ENCODE assay signal across 9 mouse cellular contexts in the genomic region with DNA sequence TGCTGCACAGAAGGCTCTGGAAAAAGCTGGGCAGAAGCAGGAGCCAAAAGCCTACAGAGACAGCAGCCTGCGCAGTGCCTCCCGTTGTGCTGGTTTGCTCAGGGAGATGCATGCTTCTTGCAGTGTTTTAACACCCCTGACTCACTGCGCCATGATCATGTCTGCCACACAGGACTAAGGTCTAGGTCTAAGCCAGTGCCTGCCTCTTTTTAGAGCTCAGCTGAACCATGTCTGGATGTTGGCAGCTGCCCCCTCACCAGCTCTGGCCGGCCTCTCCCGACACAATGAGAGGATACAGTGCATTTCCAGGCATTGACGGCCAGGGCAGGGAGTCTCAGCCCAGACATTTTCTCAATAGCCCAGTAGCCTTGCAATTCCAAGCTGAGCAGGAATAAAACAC. TPM values are rescaled to one million over a fixed set of nuclear protein-coding genes. Genes with fewer than 3 reads are reported as not detected.
A peak's percentile ranks its signal among the peaks of the same experiment; 100 is the strongest.
DNase-seq lines count a peak whose midpoint lies in the region; ATAC-seq lines count a peak whose summit lies in the region.
"Had no signal": no experiment of that assay in that cellular context is flagged by ENCODE, and none has a peak within 500 bp of the region (broad histone marks: within the 10 kb centered on the region; RNA-seq: fewer than 3 reads in every experiment).

No protein-coding gene starts in this region.

- ATAC-seq in cerebellum, adult (ENCODE audit: insufficient number of reproducible peaks, low FRiP score, low TSS enrichment) = peak; percentile 34
- ATAC-seq in kidney, embryonic 16.5 days (ENCODE audit: low FRiP score, low TSS enrichment) = no peak
- no peak for ATAC-seq in monocyte, adult 5-6 weeks (replicated peaks; ENCODE audit: insufficient number of reproducible peaks, low FRiP score, low TSS enrichment, poor library complexity, severe bottlenecking)

- no peak overlapping the region for H3K9ac ChIP-seq in kidney, embryonic 16.5 days (replicated peaks; ENCODE audit: low read length)

- no peak for DNase-seq in cerebellum, postnatal 4 days (ENCODE audit: low spot score in 2 of 2)
- DNase-seq in kidney, adult 9 months = no peak
- DNase-seq in cerebellum, postnatal 10 days = peak; percentile 31 to 34
- DNase-seq in kidney, postnatal 36 days = peak; percentile 29 to 40
- DNase-seq in gastrocnemius, postnatal 14 days = no peak

- no peaks in the 10 kb centered on the region for H3K36me3 ChIP-seq in kidney, embryonic 16.5 days (ENCODE audit: insufficient read depth, low read length)

- 57% methylated on average over 6 of the region's 6 CpGs for WGBS in kidney, embryonic 16.5 days

- peaks cover 16% of the 10 kb centered on the region for H3K4me1 ChIP-seq in kidney, embryonic 16.5 days (ENCODE audit: insufficient read depth, low read length)

- no peak overlapping the region for H3K4me2 ChIP-seq in kidney, embryonic 16.5 days (replicated peaks; ENCODE audit: low read depth, low read length)

- H3K4me3 ChIP-seq in kidney, embryonic 16.5 days (ENCODE audit: low read length) = no peak overlapping the region

- intact Hi-C loops in gastrocnemius, postnatal 14 days (cut with DNase I; ENCODE audit: low total_unique reads) = no loop called here

- H3K27me3 ChIP-seq in kidney, embryonic 16.5 days (ENCODE audit: insufficient read depth, low read length) = no peaks in the 10 kb centered on the region

- H3K27ac ChIP-seq in kidney, embryonic 16.5 days (ENCODE audit: low read length) = peak overlapping the region; percentile 20; the same call in 1 of the 2 replicates

- no peaks in the 10 kb centered on the region for H3K9me3 ChIP-seq in kidney, embryonic 16.5 days (ENCODE audit: low read length)

RNA-seq across cellular contexts. Expression of gene Afdn, which starts 23.0 kb away (rescaled TPM):
- polyA plus RNA-seq in kidney, embryonic 16.5 days (2015; fragmentation: Nextera tagmentation; extraction: Ambion mirVana) = 52.7 TPM in 2 replicates
- 116 to 154 TPM (median 126 TPM) in 3 replicates for total RNA-seq in monocyte, adult 5-6 weeks (2017)
- 10 to 100 TPM; 77.6 to 81.8 TPM for total RNA-seq in gastrocnemius, postnatal 14 days (2021)

RNA-seq across cellular contexts. Expression of gene Tcte2, which starts 24.3 kb away (rescaled TPM):
- 2.8 and 4.0 TPM in 2 replicates for polyA plus RNA-seq in kidney, embryonic 16.5 days (2015; fragmentation: Nextera tagmentation; extraction: Ambion mirVana)
- total RNA-seq in monocyte, adult 5-6 weeks (2017) = 0.39 TPM in 1 of 3 replicates, not detected in the others
- 1 to 10 TPM; 1.2 to 1.3 TPM for total RNA-seq in gastrocnemius, postnatal 14 days (2021)
- total RNA-seq: common myeloid progenitor, adult 5-6 weeks had no signal

Comparison
In these comparisons a context has a peak if more than half of its experiments do, and no peak if none do; other contexts are left out.
1. DNase-seq: peak in cerebellum, postnatal 10 days (2 of 2) and kidney, postnatal 36 days (2 of 2); none in cerebellum, postnatal 4 days (0 of 2), kidney, adult 9 months (single experiment) and gastrocnemius, postnatal 14 days (single experiment).